Mouse (Mus musculus): ENCODE results near the gene Tymp. TPM values are rescaled to one million over a fixed set of nuclear protein-coding genes. Genes with fewer than 3 reads are reported as not detected.
A peak's percentile ranks its signal among the peaks of the same experiment; 100 is the strongest.

Tymp gene
- polyA plus RNA-seq, 1 experiment, result 4.1 TPM

DNA sequence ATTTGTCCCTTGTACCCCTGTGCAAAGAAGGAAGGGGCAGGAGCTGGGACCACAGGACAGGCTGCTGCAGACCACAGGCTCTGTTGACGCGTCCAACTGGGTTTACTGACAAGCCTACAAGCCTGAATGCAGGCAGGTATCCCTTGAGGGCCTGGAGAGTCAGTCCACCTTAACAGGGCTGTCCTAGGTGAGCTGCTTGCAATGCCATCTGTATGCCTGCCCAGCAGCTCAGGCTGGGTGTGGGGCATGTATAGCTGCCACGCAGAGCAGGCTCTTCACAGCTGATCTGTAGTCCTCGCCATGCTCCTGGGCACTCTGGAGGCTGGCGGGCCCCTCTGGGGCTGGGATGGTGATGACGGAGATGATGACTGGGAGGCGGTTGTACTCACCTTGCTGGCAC is 7.8 kb upstream of the Tymp start, which contains the start of gene Klhdc7b:
Klhdc7b (plus strand) TSS at position 301 of the 400 bp plus-strand sequence.
- H3K27me3 ChIP-seq (ENCODE audit: control insufficient read depth, insufficient read depth, insufficient read length), result peaks cover 65% of the 10 kb centered on the region

DNA sequence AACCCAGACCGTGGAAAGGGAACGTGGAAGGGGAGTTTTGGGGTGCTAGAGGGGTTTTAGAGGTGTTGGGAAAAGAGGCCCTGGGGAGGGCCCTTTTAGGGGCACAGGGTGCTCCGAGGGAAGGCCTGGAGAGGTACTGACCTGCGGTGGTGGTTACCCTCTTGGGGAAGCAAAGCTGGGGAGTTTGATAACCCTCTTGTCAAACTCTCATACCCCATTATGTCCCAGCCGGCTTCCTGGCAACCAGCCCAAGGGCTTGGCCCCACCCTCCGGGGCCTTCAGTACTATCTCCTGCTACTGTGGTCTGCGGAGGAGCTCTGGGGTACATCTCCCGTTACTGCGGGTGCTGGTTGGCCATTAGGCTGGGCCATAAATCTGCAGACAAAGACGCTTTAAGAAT is 2.6 kb upstream of the Tymp start:
- H3K4me2 ChIP-seq (ENCODE audit: low read depth), result no peak overlapping the region
- no peak overlapping the region for H3K4me3 ChIP-seq
- no peak overlapping the region for H3ac ChIP-seq (ENCODE audit: control insufficient read depth, insufficient read length)
- H3K36me3 ChIP-seq (ENCODE audit: control insufficient read depth, insufficient read depth), result no peaks in the 10 kb centered on the region
- H3K27me3 ChIP-seq (ENCODE audit: control insufficient read depth, insufficient read depth, insufficient read length), result peaks cover 53% of the 10 kb centered on the region
- H3K79me2 ChIP-seq (ENCODE audit: control insufficient read depth, insufficient read depth), result no peaks in the 10 kb centered on the region
- TF ChIP-seq POLR2AphosphoS2 (IDR thresholded peaks at IDR 0.05; ENCODE audit: insufficient read length, low read depth) (no peak), TCF12 (IDR thresholded peaks at IDR 0.05; ENCODE audit: insufficient read depth, poor library complexity, severe bottlenecking) (no peak), MYOG (IDR thresholded peaks at IDR 0.05; ENCODE audit: control insufficient read depth in 1 of 3, insufficient read depth in 1 of 3, insufficient read length in 2 of 3, low read depth in 2 of 3) (no peak), E2F4 (IDR thresholded peaks at IDR 0.05; ENCODE audit: insufficient read depth) (no peak), MYOD1 (IDR thresholded peaks at IDR 0.05; ENCODE audit: control insufficient read depth in 1 of 3, insufficient read length in 2 of 3, low read depth in 2 of 3) (no peak), POLR2A (IDR thresholded peaks at IDR 0.05; ENCODE audit: insufficient read length, low read depth) (no peak), CEBPB (IDR thresholded peaks at IDR 0.05; ENCODE audit: insufficient read depth, poor library complexity, severe bottlenecking) (no peak), MAX (IDR thresholded peaks at IDR 0.05; ENCODE audit: low read depth) (no peak), SRF (IDR thresholded peaks at IDR 0.05; ENCODE audit: control insufficient read depth, insufficient read length, low read depth) (no peak), REST (IDR thresholded peaks at IDR 0.05; ENCODE audit: insufficient read depth, insufficient read length) (no peak), USF1 (IDR thresholded peaks at IDR 0.05; ENCODE audit: low read depth) (no peak), TCF3 (IDR thresholded peaks at IDR 0.05; ENCODE audit: insufficient read length, low read depth) (no peak)

More for the DNA sequence above, 7.8 kb upstream of the Tymp start, which contains the start of gene Klhdc7b:
- Histone ChIP-seq H3ac (ENCODE audit: control insufficient read depth, insufficient read length) (no peak within 1 kb of the TSS), H3K36me3 (ENCODE audit: control insufficient read depth, insufficient read depth) (no peaks in the 10 kb centered on the region), H3K79me2 (ENCODE audit: control insufficient read depth, insufficient read depth) (no peaks in the 10 kb centered on the region), H3K4me2 (ENCODE audit: low read depth) (no peak within 1 kb of the TSS), H3K4me3 (no peak within 1 kb of the TSS)
- TF ChIP-seq MAX (IDR thresholded peaks at IDR 0.05; ENCODE audit: low read depth) (no peak), POLR2A (IDR thresholded peaks at IDR 0.05; ENCODE audit: insufficient read length, low read depth) (no peak), SRF (IDR thresholded peaks at IDR 0.05; ENCODE audit: control insufficient read depth, insufficient read length, low read depth) (no peak), POLR2AphosphoS2 (IDR thresholded peaks at IDR 0.05; ENCODE audit: insufficient read length, low read depth) (no peak), E2F4 (IDR thresholded peaks at IDR 0.05; ENCODE audit: insufficient read depth) (no peak), CEBPB (IDR thresholded peaks at IDR 0.05; ENCODE audit: insufficient read depth, poor library complexity, severe bottlenecking) (no peak), USF1 (IDR thresholded peaks at IDR 0.05; ENCODE audit: low read depth) (no peak), TCF3 (IDR thresholded peaks at IDR 0.05; ENCODE audit: insufficient read length, low read depth) (no peak), MYOD1 (IDR thresholded peaks at IDR 0.05; ENCODE audit: control insufficient read depth in 1 of 3, insufficient read length in 2 of 3, low read depth in 2 of 3) (no peak)

DNA sequence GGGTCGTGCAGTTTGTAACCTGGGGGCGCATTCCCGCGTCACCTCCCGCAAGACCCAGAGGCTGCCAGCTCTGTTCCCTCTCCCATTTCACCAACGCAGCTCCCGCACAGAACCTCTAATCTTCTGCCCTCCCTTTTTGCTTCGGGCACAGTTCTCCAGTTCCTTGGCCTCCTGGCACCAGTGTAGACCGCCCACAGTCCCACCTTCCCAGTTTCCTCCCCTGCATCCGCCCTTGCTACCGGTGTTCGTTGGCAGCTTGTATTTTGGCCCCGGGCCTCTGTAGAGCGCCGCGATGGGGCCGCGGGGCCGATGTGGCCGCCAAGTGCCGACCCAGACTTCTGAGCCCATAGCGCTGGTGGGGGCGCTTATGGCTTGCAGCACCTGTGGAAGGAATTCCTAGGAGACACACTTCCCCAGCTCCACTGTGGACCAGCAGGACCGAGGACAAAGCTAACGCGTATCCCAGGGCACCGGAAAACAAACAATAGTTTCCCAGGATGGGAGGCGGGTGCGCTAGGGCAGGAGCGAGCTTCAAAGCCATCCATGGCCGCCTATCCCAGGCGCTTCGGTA is 2.1 kb upstream of the Tymp start, which contains the start of gene Odf3b:
Odf3b (minus strand) TSS at position 452 of the 571 bp plus-strand sequence.
- no peak for TF ChIP-seq SRF (IDR thresholded peaks at IDR 0.05; ENCODE audit: control insufficient read depth, insufficient read length, low read depth)
- no peak for TF ChIP-seq E2F4 (IDR thresholded peaks at IDR 0.05; ENCODE audit: insufficient read depth)
- Histone ChIP-seq H3ac (ENCODE audit: control insufficient read depth, insufficient read length) (no peak within 1 kb of the TSS), H3K4me2 (ENCODE audit: low read depth) (peak within 1 kb of the TSS; percentile 4), H3K4me3 (no peak within 1 kb of the TSS), H3K79me2 (ENCODE audit: control insufficient read depth, insufficient read depth) (no peaks in the 10 kb centered on the region), H3K27me3 (ENCODE audit: control insufficient read depth, insufficient read depth, insufficient read length) (peaks cover 48% of the 10 kb centered on the region), H3K36me3 (ENCODE audit: control insufficient read depth, insufficient read depth) (no peaks in the 10 kb centered on the region)

DNA sequence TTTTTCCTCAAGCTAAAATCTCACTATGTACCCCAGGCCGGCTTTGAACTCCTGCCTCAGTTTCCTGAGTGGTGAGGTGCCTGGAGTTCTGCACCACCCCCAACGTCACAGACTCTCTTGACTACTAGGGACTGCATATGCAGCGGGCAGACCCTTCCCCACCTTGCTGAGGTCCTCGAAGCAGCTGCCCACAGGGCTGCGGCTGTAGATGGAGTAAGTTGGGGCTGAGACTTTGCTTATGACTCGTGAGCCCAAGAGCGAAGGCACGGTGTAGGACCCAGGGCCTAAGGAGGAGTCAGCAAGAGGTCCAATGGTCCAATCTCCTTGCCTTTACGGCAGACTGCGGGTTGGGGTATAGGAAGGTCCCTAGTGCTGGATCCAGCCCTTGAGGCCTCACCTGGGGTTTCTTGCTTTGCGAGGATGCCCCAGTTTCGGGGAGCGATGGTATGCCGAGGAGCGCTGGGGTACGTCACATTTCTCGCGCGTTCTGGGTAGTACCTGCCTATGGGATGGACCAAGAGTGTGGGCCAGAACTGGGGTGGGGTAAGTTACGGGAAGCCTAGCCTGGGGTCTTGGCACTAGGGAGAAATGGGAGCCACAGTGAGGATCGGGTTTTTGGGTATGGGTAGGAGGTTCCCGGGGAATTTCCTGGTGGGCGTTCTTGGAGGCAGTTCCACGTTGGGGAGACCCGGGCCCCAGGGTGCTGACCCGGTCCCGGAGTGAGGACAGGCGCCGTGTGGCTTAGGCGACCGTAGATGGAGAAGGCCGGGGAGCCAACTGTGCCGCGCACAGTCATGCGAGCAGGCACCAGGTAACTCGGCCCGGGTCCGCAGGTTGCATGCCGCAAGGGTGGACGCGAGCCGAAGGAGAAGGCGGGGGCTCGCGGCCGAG is 1.3 kb upstream of the Tymp start:
- Histone ChIP-seq H3K36me3 (ENCODE audit: control insufficient read depth, insufficient read depth) (no peaks in the 10 kb centered on the region), H3K79me2 (ENCODE audit: control insufficient read depth, insufficient read depth) (no peaks in the 10 kb centered on the region), H3K27me3 (ENCODE audit: control insufficient read depth, insufficient read depth, insufficient read length) (peaks cover 43% of the 10 kb centered on the region), H3K4me3 (no peak overlapping the region), H3ac (ENCODE audit: control insufficient read depth, insufficient read length) (no peak overlapping the region), H3K4me2 (ENCODE audit: low read depth) (peak overlapping the region; percentile 4)
- TF ChIP-seq MYOD1 (IDR thresholded peaks at IDR 0.05; ENCODE audit: control insufficient read depth in 1 of 3, insufficient read length in 2 of 3, low read depth in 2 of 3) (no peak), MYOG (IDR thresholded peaks at IDR 0.05; ENCODE audit: control insufficient read depth in 1 of 3, insufficient read depth in 1 of 3, insufficient read length in 2 of 3, low read depth in 2 of 3) (no peak), MAX (IDR thresholded peaks at IDR 0.05; ENCODE audit: low read depth) (no peak), TCF3 (IDR thresholded peaks at IDR 0.05; ENCODE audit: insufficient read length, low read depth) (no peak)

DNA sequence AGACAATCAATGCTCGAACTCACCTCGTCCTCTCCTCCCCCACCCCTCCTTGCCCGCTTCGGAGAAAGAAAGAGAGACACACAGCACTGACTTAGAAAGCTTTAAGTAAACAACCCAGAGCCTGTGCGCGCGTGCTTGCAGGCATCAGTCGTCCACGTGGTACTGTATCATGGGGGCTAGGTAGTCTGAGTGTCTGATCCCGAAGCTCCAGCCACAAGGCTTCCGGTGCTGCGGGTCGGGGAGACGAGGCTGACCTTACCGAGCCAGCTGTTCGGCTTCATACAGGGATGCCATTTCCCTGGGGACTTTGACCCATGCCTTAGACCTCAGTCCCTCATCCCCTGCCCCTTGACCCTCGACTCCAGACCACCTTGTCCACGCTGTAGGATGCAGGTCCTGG is 523 bp upstream of the Tymp start:
- H3K4me3 ChIP-seq, result no peak overlapping the region

More for the DNA sequence above, 523 bp upstream of the Tymp start:
- Histone ChIP-seq H3K4me2 (ENCODE audit: low read depth) (no peak overlapping the region), H3K36me3 (ENCODE audit: control insufficient read depth, insufficient read depth) (no peaks in the 10 kb centered on the region), H3ac (ENCODE audit: control insufficient read depth, insufficient read length) (no peak overlapping the region), H3K27me3 (ENCODE audit: control insufficient read depth, insufficient read depth, insufficient read length) (peaks cover 36% of the 10 kb centered on the region), H3K79me2 (ENCODE audit: control insufficient read depth, insufficient read depth) (no peaks in the 10 kb centered on the region)
- TF ChIP-seq CEBPB (IDR thresholded peaks at IDR 0.05; ENCODE audit: insufficient read depth, poor library complexity, severe bottlenecking) (no peak), TCF3 (IDR thresholded peaks at IDR 0.05; ENCODE audit: insufficient read length, low read depth) (no peak), REST (IDR thresholded peaks at IDR 0.05; ENCODE audit: insufficient read depth, insufficient read length) (no peak), TCF12 (IDR thresholded peaks at IDR 0.05; ENCODE audit: insufficient read depth, poor library complexity, severe bottlenecking) (no peak), USF1 (IDR thresholded peaks at IDR 0.05; ENCODE audit: low read depth) (no peak), MYOG (IDR thresholded peaks at IDR 0.05; ENCODE audit: control insufficient read depth in 1 of 3, insufficient read depth in 1 of 3, insufficient read length in 2 of 3, low read depth in 2 of 3) (no peak), SRF (IDR thresholded peaks at IDR 0.05; ENCODE audit: control insufficient read depth, insufficient read length, low read depth) (no peak), MYOD1 (IDR thresholded peaks at IDR 0.05; ENCODE audit: control insufficient read depth in 1 of 3, insufficient read length in 2 of 3, low read depth in 2 of 3) (no peak), E2F4 (IDR thresholded peaks at IDR 0.05; ENCODE audit: insufficient read depth) (no peak), MAX (IDR thresholded peaks at IDR 0.05; ENCODE audit: low read depth) (no peak), POLR2AphosphoS2 (IDR thresholded peaks at IDR 0.05; ENCODE audit: insufficient read length, low read depth) (no peak), POLR2A (IDR thresholded peaks at IDR 0.05; ENCODE audit: insufficient read length, low read depth) (no peak)
